Mouse (Mus musculus) liver, postnatal 0 days (tissue): Measurements from ENCODE around the gene Masp1. TPM values are rescaled to one million over a fixed set of nuclear protein-coding genes. Genes with fewer than 3 reads are reported as not detected.
A peak's percentile ranks its signal among the peaks of the same experiment; 100 is the strongest.

Experiments
- ATAC-seq: fragments of 200-750 bp; cut with Nextera tagmentation; 2 replicates; pipeline ENCODE4 v1.8.0; 2017; ENCODE audit warnings: mild to moderate bottlenecking, moderate library complexity
- DNase-seq: peaks from one replicate; pipeline ENCODE4 v3.0.0-alpha.2; 2016
- H3K27ac ChIP-seq: fragments of 300-500 bp; sonication (generic); 2 replicates; pipeline ENCODE4 v1.5.1; 2014; ENCODE audit warnings: antibody characterized with exemption, moderate library complexity, mild to moderate bottlenecking, low read depth
- H3K27me3 ChIP-seq: fragments of 300-500 bp; sonication (generic); 2 replicates; pipeline ENCODE4 v1.6.1; 2014; ENCODE audit warnings: low read length, control low read depth, mixed read lengths; ENCODE audit not compliant: insufficient read depth
- H3K36me3 ChIP-seq: fragments of 300-500 bp; sonication (generic); replicated peaks from 2 replicates; pipeline ENCODE4 v1.6.1; 2014; ENCODE audit warnings: mild to moderate bottlenecking, control low read depth, low read length, moderate library complexity, mixed read lengths; ENCODE audit not compliant: insufficient read depth
- H3K4me1 ChIP-seq: fragments of 300-500 bp; sonication (generic); 2 replicates; pipeline ENCODE4 v1.6.1; 2014; ENCODE audit warnings: antibody characterized with exemption, mild to moderate bottlenecking, control low read depth; ENCODE audit not compliant: insufficient read depth
- H3K4me2 ChIP-seq: fragments of 300-500 bp; sonication (generic); 2 replicates; pipeline ENCODE4 v1.6.1; 2014; ENCODE audit warnings: low read depth, mild to moderate bottlenecking, low read length, moderate library complexity, mixed read lengths
- H3K4me3 ChIP-seq: fragments of 300-500 bp; sonication (generic); 2 replicates; pipeline ENCODE4 v1.5.1; 2014; ENCODE audit warnings: low read depth, low read length
- H3K9ac ChIP-seq: fragments of 300-500 bp; sonication (generic); replicated peaks from 2 replicates; pipeline ENCODE4 v1.6.1; 2014; ENCODE audit warnings: mild to moderate bottlenecking, moderate library complexity
- H3K9me3 ChIP-seq: fragments of 300-500 bp; sonication (generic); 2 replicates; pipeline ENCODE4 v1.6.1; 2016; ENCODE audit warnings: mild to moderate bottlenecking, control low read depth, low read length, mixed read lengths
- CTCF ChIP-seq: sonication (generic); IDR thresholded peaks from 2 replicates; pipeline ENCODE4 v1.5.1; 2016; ENCODE audit warnings: antibody characterized with exemption, low read depth
- EP300 ChIP-seq: IDR thresholded peaks from 2 replicates; pipeline ENCODE4 v1.6.1; 2016; ENCODE audit warnings: antibody characterized with exemption, low read depth, mild to moderate bottlenecking
- WGBS: fragments of 180-500 bp; shearing (Covaris S2); extraction: QIAGEN DNeasy Blood & Tissue Kit; methylation state at CpG from one replicate; pipeline ENCODE4 v1.1.7; 2014; ENCODE audit not compliant: insufficient replicate concordance; 5-methylcytosine and 5-hydroxymethylcytosine counted together
- polyA plus RNA-seq: library from polyadenylated mRNA; unstranded; fragments of >200 nt; fragmentation: Nextera tagmentation; extraction: Ambion mirVana; gene quantifications from 2 replicates; pipeline ENCODE4 v1.2.1, GENCODE M21; 2015

Gene Masp1
- polyA plus RNA-seq, 1 experiment from 2014 or later, result 38.3 TPM

GRCm38 (mm10) chr16:23497881-23498280 is 22.7 kb downstream of the Masp1 start:
- DNase-seq (no peak), ATAC-seq (no peak)
- no peak overlapping the region for H3K9ac ChIP-seq
- no peaks in the 10 kb centered on the region for H3K27me3 ChIP-seq
- 31% methylated on average over 1 of the region's 1 CpGs for WGBS
- no peaks in the 10 kb centered on the region; the same call in 1 of the 2 replicates for H3K36me3 ChIP-seq
- TF ChIP-seq EP300 (no peak), CTCF (no peak)
- H3K9me3 ChIP-seq, result no peaks in the 10 kb centered on the region
- H3K27ac ChIP-seq, result peak overlapping the region; percentile 82
- peaks cover 52% of the 10 kb centered on the region for H3K4me1 ChIP-seq
- H3K4me2 ChIP-seq, result no peak overlapping the region
- no peak overlapping the region for H3K4me3 ChIP-seq

GRCm38 (mm10) chr16:23497440-23497839 is 23.2 kb downstream of the Masp1 start:
- no peak overlapping the region for H3K4me3 ChIP-seq
- no peaks in the 10 kb centered on the region for H3K27me3 ChIP-seq
- H3K4me2 ChIP-seq, result no peak overlapping the region
- TF ChIP-seq CTCF (no peak), EP300 (peak; percentile 66; the same call in 1 of the 2 replicates)
- peak overlapping the region; percentile 82 for H3K27ac ChIP-seq
- H3K9me3 ChIP-seq, result no peaks in the 10 kb centered on the region
- H3K36me3 ChIP-seq, result no peaks in the 10 kb centered on the region; the same call in 1 of the 2 replicates
- H3K9ac ChIP-seq, result no peak overlapping the region
- ATAC-seq (peak; percentile 56), DNase-seq (no peak)
- H3K4me1 ChIP-seq, result peaks cover 50% of the 10 kb centered on the region
- 31% methylated on average over 3 of the region's 3 CpGs for WGBS

GRCm38 (mm10) chr16:23496245-23496924 is 24.2 kb downstream of the Masp1 start:
- TF ChIP-seq EP300, result no peak
- no peak for TF ChIP-seq CTCF
- H3K9ac ChIP-seq, result no peak overlapping the region
- DNase-seq (no peak), ATAC-seq (peak; percentile 66)
- WGBS, result 52% methylated on average over 8 of the region's 8 CpGs
- no peak overlapping the region for H3K4me2 ChIP-seq
- H3K27ac ChIP-seq, result peak overlapping the region; percentile 82
- peaks cover 40% of the 10 kb centered on the region for H3K4me1 ChIP-seq
- no peak overlapping the region for H3K4me3 ChIP-seq
- no peaks in the 10 kb centered on the region; the same call in 1 of the 2 replicates for H3K36me3 ChIP-seq
- H3K27me3 ChIP-seq, result no peaks in the 10 kb centered on the region
- no peaks in the 10 kb centered on the region for H3K9me3 ChIP-seq

- no peak for ATAC-seq
- no peaks in the 10 kb centered on the region for H3K9me3 ChIP-seq
- 61% methylated on average over 4 of the region's 4 CpGs for WGBS
- H3K27ac ChIP-seq, result no peak overlapping the region
- TF ChIP-seq CTCF (no peak), EP300 (no peak)
- no peak overlapping the region for H3K4me3 ChIP-seq
- H3K27me3 ChIP-seq, result no peaks in the 10 kb centered on the region
- DNase-seq, result no peak
- no peak overlapping the region for H3K4me2 ChIP-seq
- peaks cover 6% of the 10 kb centered on the region for H3K4me1 ChIP-seq
- H3K36me3 ChIP-seq, result peaks cover 3% of the 10 kb centered on the region
- no peak overlapping the region for H3K9ac ChIP-seq
Measured at GRCm38 (mm10) chr16:23492783-23493182, 27.8 kb downstream of the Masp1 start.

- H3K27me3 ChIP-seq, result no peaks in the 10 kb centered on the region
- H3K9ac ChIP-seq, result no peak overlapping the region
- H3K27ac ChIP-seq, result no peak overlapping the region
- H3K4me1 ChIP-seq, result no peaks in the 10 kb centered on the region
- 76% methylated on average over 10 of the region's 10 CpGs for WGBS
- no peak overlapping the region for H3K4me2 ChIP-seq
- DNase-seq (no peak), ATAC-seq (no peak)
- no peak overlapping the region for H3K4me3 ChIP-seq
- peaks cover 9% of the 10 kb centered on the region; the same call in 1 of the 2 replicates for H3K36me3 ChIP-seq
- H3K9me3 ChIP-seq, result no peaks in the 10 kb centered on the region
- TF ChIP-seq EP300 (no peak), CTCF (no peak)
Measured at GRCm38 (mm10) chr16:23483292-23483691, 37.3 kb downstream of the Masp1 start.

GRCm38 (mm10) chr16:23482846-23483245 is 37.8 kb downstream of the Masp1 start:
- Histone ChIP-seq H3K9me3 (no peaks in the 10 kb centered on the region), H3K4me3 (no peak overlapping the region)

More at GRCm38 (mm10) chr16:23482846-23483245, 37.8 kb downstream of the Masp1 start:
- 82% methylated on average over 12 of the region's 12 CpGs for WGBS
- H3K27ac ChIP-seq, result no peak overlapping the region
- no peak overlapping the region for H3K9ac ChIP-seq
- DNase-seq (no peak), ATAC-seq (no peak)
- H3K36me3 ChIP-seq, result peaks cover 12% of the 10 kb centered on the region
- no peak for TF ChIP-seq CTCF
- TF ChIP-seq EP300, result no peak
- H3K4me1 ChIP-seq, result no peaks in the 10 kb centered on the region
- no peaks in the 10 kb centered on the region for H3K27me3 ChIP-seq
- no peak overlapping the region for H3K4me2 ChIP-seq
